Mouse (Mus musculus): ENCODE measurements around the gene Olfr221.

Olfr221 gene

GRCm38 (mm10) chr14:52005616-52006015 is 36.6 kb downstream of the Olfr221 start:
- no peak for DNase-seq (ENCODE audit: low spot score)

- no peak for DNase-seq (ENCODE audit: low spot score)
Observed at GRCm38 (mm10) chr14:52005141-52005540, 37.1 kb downstream of the Olfr221 start.

- DNase-seq (ENCODE audit: low spot score): no peak
Observed at GRCm38 (mm10) chr14:52003981-52004495, 38.2 kb downstream of the Olfr221 start.

- no peak for DNase-seq (ENCODE audit: low spot score)
Observed at GRCm38 (mm10) chr14:51997483-51997882, 44.8 kb downstream of the Olfr221 start.

GRCm38 (mm10) chr14:51996866-51997265 is 45.4 kb downstream of the Olfr221 start:
- no peak for DNase-seq (ENCODE audit: low spot score)

GRCm38 (mm10) chr14:51996231-51996841 is 45.9 kb downstream of the Olfr221 start:
- no peak for DNase-seq (ENCODE audit: low spot score)

- DNase-seq (ENCODE audit: low spot score): no peak
Observed at GRCm38 (mm10) chr14:51995219-51995871, 46.9 kb downstream of the Olfr221 start.

GRCm38 (mm10) chr14:51994453-51994852 is 47.8 kb downstream of the Olfr221 start:
- DNase-seq (ENCODE audit: low spot score): no peak

GRCm38 (mm10) chr14:51989461-51989970 is 52.7 kb downstream of the Olfr221 start:
- no peak for DNase-seq (ENCODE audit: low spot score)

- no peak for DNase-seq (ENCODE audit: low spot score)
Observed at GRCm38 (mm10) chr14:51988731-51989130, 53.5 kb downstream of the Olfr221 start.

GRCm38 (mm10) chr14:51987177-51987576 is 55.1 kb downstream of the Olfr221 start:
- DNase-seq (ENCODE audit: low spot score): no peak

- DNase-seq (ENCODE audit: low spot score): no peak
Observed at GRCm38 (mm10) chr14:51986153-51986505, 56.1 kb downstream of the Olfr221 start.

GRCm38 (mm10) chr14:51985301-51986152 is 56.7 kb downstream of the Olfr221 start:
- DNase-seq (ENCODE audit: low spot score): peak; percentile 69

- peak; percentile 86 for DNase-seq (ENCODE audit: low spot score)
Observed at GRCm38 (mm10) chr14:51984247-51985231, 57.7 kb downstream of the Olfr221 start, which contains the start of gene Arhgef40. Arhgef40 (plus strand) TSS chr14:51984719.

Data from yolk sac, embryonic 10.5 days (tissue).